Mouse (Mus musculus) embryonic fibroblast, embryonic 13.5 days (primary cell): Measurements from ENCODE around the gene Lztr1.

ENCODE experiments used
- CTCF ChIP-seq: IDR thresholded peaks from 2 replicates; pipeline ENCODE4 v1.5.1; 2011; ENCODE audit warnings: mild to moderate bottlenecking, control low read depth, low read length, moderate library complexity, borderline replicate concordance; ENCODE audit not compliant: insufficient read depth
- POLR2A ChIP-seq: IDR thresholded peaks from 2 replicates; pipeline ENCODE4 v1.6.1; 2011; ENCODE audit warnings: low read depth, mild to moderate bottlenecking, control low read depth, low read length, moderate library complexity

GRCm38 (mm10) chr16:17542632-17543031 is 34.1 kb downstream of the Lztr1 start:
- TF ChIP-seq CTCF (no peak), POLR2A (no peak)
